ENCODE assay signal across 8 mouse cellular contexts in the genomic region with DNA sequence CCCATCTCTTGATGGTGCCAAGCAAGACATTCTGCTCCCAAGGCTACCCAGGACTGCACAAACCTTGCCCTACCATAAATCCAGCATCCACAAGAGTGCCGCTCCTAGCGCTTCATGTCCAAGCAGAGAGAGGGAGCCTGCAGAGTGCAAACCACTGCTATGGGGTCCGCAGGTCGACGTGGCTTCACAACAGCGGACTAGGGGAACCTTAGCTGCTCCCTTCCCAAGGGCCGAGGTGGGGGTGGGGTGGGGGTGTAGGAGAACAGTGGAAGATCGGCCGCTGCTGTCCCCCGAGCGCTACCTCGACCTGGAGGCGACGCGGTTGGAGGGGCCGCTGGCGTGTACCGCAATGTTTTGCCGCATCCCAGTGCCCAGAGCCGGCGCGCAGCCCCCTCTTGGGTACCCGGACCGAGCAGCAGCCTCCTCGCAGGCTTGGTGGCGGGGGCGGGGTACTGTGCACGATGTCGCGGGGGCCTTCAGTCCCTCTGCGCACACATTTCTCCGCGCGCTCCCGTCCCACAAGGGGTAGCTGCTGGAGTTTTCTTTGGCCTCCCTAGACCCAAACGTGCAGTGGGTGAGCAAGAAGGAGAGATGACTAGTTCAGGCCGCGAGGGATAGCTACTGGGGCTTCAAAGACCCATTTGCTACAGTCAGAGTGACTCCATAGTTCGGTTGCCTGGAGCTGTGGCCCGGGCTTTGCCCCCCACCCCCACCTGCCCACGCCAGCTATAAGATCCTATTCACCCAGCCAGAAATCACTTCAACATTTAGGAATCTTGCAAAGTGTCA. TPM values are rescaled to one million over a fixed set of nuclear protein-coding genes. Genes with fewer than 3 reads are reported as not detected.
A peak's percentile ranks its signal among the peaks of the same experiment; 100 is the strongest.
DNase-seq lines count a peak whose midpoint lies in the region; ATAC-seq lines count a peak whose summit lies in the region.

No protein-coding gene starts in this region.

- intact Hi-C loops in left cerebral cortex, postnatal 4 days (cut with DNase I) = no loop called here

- H3K27ac ChIP-seq in heart, embryonic 10.5 days = no peak overlapping the region; the same call in 1 of the 2 replicates

- no peak for DNase-seq in heart, embryonic 10.5 days (ENCODE audit: low spot score)
- no peak for DNase-seq in heart, adult 11 months
- peak; percentile 49 for DNase-seq in cerebellum, adult 9-10 months
- peak; percentile 24 for DNase-seq in left cerebral cortex, postnatal 4 days
- peak; percentile 44 to 63 for DNase-seq in right cerebral cortex, postnatal 10 days (ENCODE audit: low spot score in 2 of 2)
- DNase-seq in spleen, postnatal 14 days (ENCODE audit: low spot score in 2 of 2) = no peak
- no peak for DNase-seq in kidney, adult 11 months

- peak overlapping the region; percentile 60 for H3K4me3 ChIP-seq in heart, embryonic 10.5 days

- peak; percentile 66 for ATAC-seq in frontal cortex, adult (ENCODE audit: low TSS enrichment)

- no peaks in the 10 kb centered on the region for H3K9me3 ChIP-seq in heart, embryonic 10.5 days

- H3K4me1 ChIP-seq in heart, embryonic 10.5 days = no peaks in the 10 kb centered on the region

- WGBS in heart, embryonic 10.5 days = 6% methylated on average over 41 of the region's 41 CpGs

- peaks cover 7% of the 10 kb centered on the region; the same call in 1 of the 2 replicates for H3K27me3 ChIP-seq in heart, embryonic 10.5 days (ENCODE audit: insufficient read depth, poor library complexity, severe bottlenecking)

- H3K36me3 ChIP-seq in heart, embryonic 10.5 days = no peaks in the 10 kb centered on the region

RNA-seq across cellular contexts. Expression of a gene that starts 1.1 kb away (rescaled TPM):
- 2.8 and 5.2 TPM in 2 replicates for polyA plus RNA-seq in heart, embryonic 10.5 days (2016; fragmentation: Nextera tagmentation; extraction: Ambion mirVana)
- 10 to 100 TPM; 30.6 to 34.1 TPM for total RNA-seq in left cerebral cortex, postnatal 4 days (2021)

Comparison
In these comparisons a context has a peak if more than half of its experiments do, and no peak if none do; other contexts are left out.
1. DNase-seq: peak in cerebellum, adult 9-10 months (single experiment), left cerebral cortex, postnatal 4 days (single experiment) and right cerebral cortex, postnatal 10 days (2 of 2); none in heart, embryonic 10.5 days (single experiment), heart, adult 11 months (single experiment), spleen, postnatal 14 days (0 of 2) and kidney, adult 11 months (single experiment).